Mouse (Mus musculus) cerebellum, adult 2 months (tissue): Measurements from ENCODE around the gene Mpv17l2. TPM values are rescaled to one million over a fixed set of nuclear protein-coding genes. Genes with fewer than 3 reads are reported as not detected.

Source experiments
- DNase-seq, 2 experiments: peaks; one replicate each; pipeline ENCODE4 v3.0.0; 2021
- H3K27ac ChIP-seq: fragments of 200-500 bp; 2 replicates; pipeline ENCODE4 v1.5.1; 2012; ENCODE audit warnings: low read length, control low read depth, inconsistent platforms; ENCODE audit not compliant: insufficient read depth
- H3K27me3 ChIP-seq: fragments of 200-500 bp; 2 replicates; pipeline ENCODE4 v1.6.1; 2012; ENCODE audit warnings: inconsistent platforms, mild to moderate bottlenecking, low read length, moderate library complexity; ENCODE audit not compliant: control insufficient read depth, insufficient read depth
- H3K4me1 ChIP-seq: fragments of 200-500 bp; 2 replicates; pipeline ENCODE4 v1.6.1; 2011; ENCODE audit warnings: low read length; ENCODE audit not compliant: control insufficient read depth, insufficient read depth
- H3K4me3 ChIP-seq: fragments of 200-500 bp; replicated peaks from 2 replicates; pipeline ENCODE3; 2011; ENCODE audit warnings: mild to moderate bottlenecking, low read depth, low read length, control low read depth; ENCODE audit not compliant: insufficient read depth
- CTCF ChIP-seq: fragments of 200-500 bp; IDR thresholded peaks from 2 replicates; pipeline ENCODE4 v1.5.1; 2011; ENCODE audit warnings: low read depth, mild to moderate bottlenecking, control low read depth, low read length, moderate library complexity, borderline replicate concordance; ENCODE audit not compliant: insufficient read depth
- POLR2A ChIP-seq: fragments of 200-500 bp; IDR thresholded peaks from 2 replicates; pipeline ENCODE4 v1.6.1; 2011; ENCODE audit warnings: low read length, control low read depth, borderline replicate concordance; ENCODE audit not compliant: insufficient read depth
- WGBS: fragments of 180-500 bp; shearing (Covaris S2); methylation state at CpG from one replicate; pipeline ENCODE4 v1.1.7; 2018; 5-methylcytosine and 5-hydroxymethylcytosine counted together
- polyA plus RNA-seq: library from polyadenylated mRNA; depleted of rRNA; stranded (reverse); fragments of >200 nt; gene quantifications from 2 replicates; pipeline ENCODE4 v1.2.3, GENCODE M21; 2012; rRNA removed

Gene Mpv17l2
- polyA plus RNA-seq, 1 experiment: 83.4 TPM

DNA sequence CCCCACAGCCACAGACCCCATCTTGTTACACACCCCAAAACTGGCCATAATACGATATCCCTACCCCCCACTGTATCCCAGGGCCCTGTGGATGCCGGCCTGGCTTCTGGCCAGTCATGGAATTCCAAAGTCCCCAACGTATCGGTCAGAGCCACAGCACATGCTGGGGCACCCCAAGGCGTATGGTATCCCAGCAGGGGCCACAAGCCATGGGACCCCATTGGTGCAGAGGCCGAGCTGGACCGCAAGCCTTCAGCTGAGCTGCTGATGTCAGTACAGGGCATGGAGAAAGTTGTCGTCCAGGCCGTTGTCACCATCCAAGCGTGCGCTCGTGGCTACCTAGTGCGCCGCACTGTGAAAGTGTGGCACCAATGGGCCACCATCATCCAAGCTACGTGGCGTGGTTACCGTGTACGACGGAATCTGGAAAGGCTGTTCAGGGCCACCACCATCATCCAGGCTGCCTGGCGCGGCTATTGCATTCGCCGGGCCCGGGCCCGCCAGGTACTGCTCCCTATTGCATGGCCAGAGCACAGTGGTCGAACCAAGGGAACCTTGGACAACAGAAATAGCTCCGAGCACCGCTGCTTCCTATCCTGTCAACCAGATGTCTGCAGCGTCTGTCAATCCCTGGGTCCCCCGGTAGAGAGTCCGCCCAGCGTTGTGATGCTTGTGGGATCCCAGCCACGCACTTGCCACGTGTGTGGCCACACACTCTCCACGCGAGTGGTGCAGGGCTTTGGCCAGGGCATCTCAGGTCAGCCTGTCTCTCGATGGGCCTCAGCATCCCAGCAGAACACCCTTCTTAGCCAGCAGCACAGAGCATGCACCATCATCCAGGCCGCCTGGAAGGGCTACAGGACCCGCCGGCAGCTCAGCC is 44.0 kb downstream of the Mpv17l2 start:
- Histone ChIP-seq H3K4me1 (no peaks in the 10 kb centered on the region; the same call in 1 of the 2 replicates), H3K27me3 (no peaks in the 10 kb centered on the region), H3K27ac (no peak overlapping the region), H3K4me3 (no peak overlapping the region)
- 79% methylated on average over 40 of the region's 40 CpGs for WGBS
- TF ChIP-seq CTCF: no peak
- TF ChIP-seq POLR2A: no peak
- peak in 1 of 2 experiments; percentile 10 for DNase-seq

DNA sequence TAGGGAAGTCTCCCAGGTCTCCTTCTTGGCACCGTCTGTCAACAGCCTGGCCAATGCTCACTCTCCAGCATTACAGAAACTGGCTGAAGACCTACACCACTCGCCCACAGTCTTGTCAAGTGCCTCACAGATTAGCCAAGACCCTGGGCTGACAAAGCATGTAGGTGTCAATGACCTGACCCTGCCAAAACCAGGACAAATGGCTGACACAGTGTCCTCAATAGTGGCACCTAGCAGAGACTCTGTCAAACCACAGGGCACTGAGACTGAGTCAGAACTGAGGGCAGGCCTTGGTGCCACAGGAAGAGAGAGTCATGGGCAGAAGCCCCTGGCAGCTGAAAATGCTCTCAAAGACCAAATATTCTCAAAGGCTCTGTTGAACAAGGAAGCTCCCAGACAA is 45.7 kb downstream of the Mpv17l2 start:
- H3K27ac ChIP-seq: no peak overlapping the region
- TF ChIP-seq CTCF (no peak), POLR2A (no peak)
- no peaks in the 10 kb centered on the region for H3K27me3 ChIP-seq
- 64% methylated on average over 2 of the region's 2 CpGs for WGBS
- no peak overlapping the region for H3K4me3 ChIP-seq
- H3K4me1 ChIP-seq: peaks cover 12% of the 10 kb centered on the region
- DNase-seq: no peak

DNA sequence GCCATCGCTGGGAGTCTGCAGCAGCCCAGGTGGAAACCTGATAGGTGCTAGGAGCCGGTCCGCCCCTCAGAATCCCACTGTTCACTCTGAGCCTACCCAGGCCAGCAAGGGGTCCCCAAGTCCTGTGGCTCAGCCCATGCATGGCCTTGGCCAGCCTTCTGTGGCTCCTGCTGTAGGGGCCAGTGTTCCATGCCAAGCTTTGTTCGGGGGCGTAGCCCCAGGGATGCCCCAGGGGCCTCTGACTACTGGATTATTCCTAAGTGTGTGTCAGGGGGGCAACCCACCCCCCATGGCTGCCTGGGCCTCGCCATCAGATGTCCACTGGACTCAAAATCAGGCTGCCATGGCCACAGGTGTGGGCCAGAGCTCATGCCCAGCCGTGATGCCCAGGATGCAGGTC is 46.8 kb downstream of the Mpv17l2 start:
- no peak for DNase-seq
- Histone ChIP-seq H3K27me3 (no peaks in the 10 kb centered on the region), H3K4me1 (peaks cover 15% of the 10 kb centered on the region), H3K4me3 (no peak overlapping the region), H3K27ac (no peak overlapping the region)
- WGBS: 78% methylated on average over 7 of the region's 7 CpGs
- TF ChIP-seq CTCF (no peak), POLR2A (no peak)

DNA sequence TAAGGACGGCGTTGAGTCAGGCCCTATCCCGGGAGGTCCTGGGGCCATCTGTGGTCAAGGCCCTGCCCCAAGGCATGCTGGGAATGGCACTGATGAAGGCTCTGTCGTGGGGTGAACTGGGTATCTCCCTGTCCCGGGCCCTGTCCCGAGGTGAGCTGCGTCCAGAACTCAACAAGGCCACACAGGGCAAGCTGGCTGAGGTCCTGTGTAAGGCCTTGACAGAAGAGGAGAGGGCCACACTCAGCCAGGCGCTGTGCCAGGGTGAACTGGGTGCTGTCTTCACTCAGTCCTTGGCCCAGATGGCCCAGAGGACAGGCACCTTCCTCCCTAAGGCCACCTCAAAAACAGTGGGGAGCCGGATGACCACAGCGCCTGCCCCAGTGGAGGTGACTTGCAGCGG is 49.7 kb downstream of the Mpv17l2 start:
- Histone ChIP-seq H3K4me1 (peaks cover 28% of the 10 kb centered on the region), H3K27ac (no peak overlapping the region), H3K27me3 (no peaks in the 10 kb centered on the region), H3K4me3 (no peak overlapping the region)
- WGBS: 75% methylated on average over 11 of the region's 11 CpGs
- no peak for DNase-seq
- TF ChIP-seq POLR2A: no peak
- no peak for TF ChIP-seq CTCF

DNA sequence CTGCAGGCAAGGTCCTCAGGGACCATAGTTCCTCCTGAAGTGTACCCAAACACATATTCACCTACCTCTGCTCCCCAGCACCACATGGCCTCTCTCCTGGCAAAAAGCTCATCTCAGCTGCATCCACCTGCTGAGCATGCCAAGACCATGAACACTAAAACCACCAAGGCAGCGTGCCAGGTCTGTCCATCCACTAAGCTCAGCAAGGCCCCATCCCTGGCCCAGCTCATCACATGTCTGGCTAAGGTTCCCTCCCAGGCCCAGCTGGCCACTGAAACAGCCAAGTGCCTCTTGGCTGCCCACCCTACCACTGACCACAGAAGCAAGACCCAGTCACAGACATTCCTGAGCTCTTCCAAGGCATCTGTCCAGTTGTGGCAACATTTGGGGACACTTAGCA is 50.5 kb downstream of the Mpv17l2 start:
- Histone ChIP-seq H3K27me3 (no peaks in the 10 kb centered on the region), H3K4me3 (no peak overlapping the region), H3K27ac (no peak overlapping the region), H3K4me1 (peaks cover 28% of the 10 kb centered on the region)
- WGBS: 54% methylated on average over 1 of the region's 1 CpGs
- TF ChIP-seq CTCF: no peak
- peak; percentile 47 to 54 for DNase-seq

DNA sequence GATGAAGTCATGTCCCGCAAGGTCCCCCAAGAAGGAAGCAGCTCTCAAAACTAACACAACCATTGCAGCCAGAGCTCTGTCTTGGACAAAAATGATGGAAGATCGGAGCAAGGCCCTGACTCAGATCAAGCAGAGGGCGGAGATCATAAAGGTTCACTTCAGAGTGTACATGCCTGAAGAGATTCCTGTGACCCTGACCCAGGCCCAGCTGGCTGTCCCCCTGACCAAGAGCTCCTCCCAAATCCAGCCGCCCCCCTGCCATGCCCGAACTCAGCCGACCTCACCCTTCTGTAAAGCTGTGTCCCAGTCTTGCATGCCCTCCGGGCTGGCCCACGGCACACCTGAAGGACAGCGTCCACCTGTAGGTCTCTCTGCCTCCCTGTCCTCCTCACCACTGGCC is 51.0 kb downstream of the Mpv17l2 start:
- Histone ChIP-seq H3K4me1 (peaks cover 28% of the 10 kb centered on the region), H3K27me3 (no peaks in the 10 kb centered on the region), H3K4me3 (no peak overlapping the region), H3K27ac (no peak overlapping the region)
- TF ChIP-seq CTCF: no peak
- TF ChIP-seq POLR2A: no peak
- 92% methylated on average over 9 of the region's 9 CpGs for WGBS
- no peak for DNase-seq

Other genes starting within 250 kb of the Mpv17l2 start
- 531 and 552 TPM in 2 replicates for gene Fkbp8, start 233.2 kb downstream of the Mpv17l2 start, polyA plus RNA-seq
- 63.4 and 65.9 TPM in 2 replicates for gene Kxd1, start 233.0 kb downstream of the Mpv17l2 start, polyA plus RNA-seq
- gene Ell, start 221.5 kb downstream of the Mpv17l2 start, polyA plus RNA-seq: 27.9 and 29.1 TPM in 2 replicates
- 55.3 and 61.4 TPM in 2 replicates for gene Isyna1, start 166.6 kb downstream of the Mpv17l2 start, polyA plus RNA-seq
- gene Ssbp4, start 152.1 kb downstream of the Mpv17l2 start, polyA plus RNA-seq: 172 and 181 TPM in 2 replicates
- 0.30 and 0.33 TPM in 2 replicates for gene Lrrc25, start 144.8 kb downstream of the Mpv17l2 start, polyA plus RNA-seq
- gene Gdf15, start 128.5 kb downstream of the Mpv17l2 start, polyA plus RNA-seq: 0.28 and 0.51 TPM in 2 replicates
- gene Pgpep1, start 100.6 kb downstream of the Mpv17l2 start, polyA plus RNA-seq: 28.3 and 32.5 TPM in 2 replicates
- 113 and 117 TPM in 2 replicates for gene Lsm4, start 87.7 kb downstream of the Mpv17l2 start, polyA plus RNA-seq
- gene Jund, start 62.0 kb downstream of the Mpv17l2 start, polyA plus RNA-seq: 252 and 274 TPM in 2 replicates
- gene Iqcn, start 57.5 kb downstream of the Mpv17l2 start, polyA plus RNA-seq: 0.08 and 0.11 TPM in 2 replicates
- gene Gm3336, start 42.4 kb downstream of the Mpv17l2 start, polyA plus RNA-seq: 0.13 TPM in 1 of 2 replicates, not detected in the other
- gene Pde4c, start 37.2 kb downstream of the Mpv17l2 start, polyA plus RNA-seq: 2.5 and 3.0 TPM in 2 replicates
- 1,156 and 1,176 TPM in 2 replicates for gene Rab3a, start 6.3 kb downstream of the Mpv17l2 start, polyA plus RNA-seq
- 150 and 158 TPM in 2 replicates for gene Pik3r2, start 15.8 kb upstream of the Mpv17l2 start, polyA plus RNA-seq
- gene Mast3, start 44.1 kb upstream of the Mpv17l2 start, polyA plus RNA-seq: 69.5 and 70.4 TPM in 2 replicates
- gene Il12rb1, start 47.5 kb upstream of the Mpv17l2 start, polyA plus RNA-seq: 1.8 and 1.9 TPM in 2 replicates
- gene Arrdc2, start 78.8 kb upstream of the Mpv17l2 start, polyA plus RNA-seq: 33.1 and 34.0 TPM in 2 replicates
- 19.4 and 22.1 TPM in 2 replicates for gene Kcnn1, start 102.3 kb upstream of the Mpv17l2 start, polyA plus RNA-seq
- gene Ccdc124, start 113.0 kb upstream of the Mpv17l2 start, polyA plus RNA-seq: 123 and 145 TPM in 2 replicates
- 6.7 and 6.9 TPM in 2 replicates for gene Slc5a5, start 131.8 kb upstream of the Mpv17l2 start, polyA plus RNA-seq
- 1,458 and 1,510 TPM in 2 replicates for gene Rpl18a, start 136.5 kb upstream of the Mpv17l2 start, polyA plus RNA-seq
- 53.4 and 53.7 TPM in 2 replicates for gene Map1s, start 145.0 kb upstream of the Mpv17l2 start, polyA plus RNA-seq